Mouse (Mus musculus) spleen, embryonic (tissue): ENCODE measurements around the gene Mapkapk3.
"Not testable (repeated sequence)": the region's sequence is repeated elsewhere in the genome, so short reads cannot be mapped to it uniquely, and the experiment has no call there.

Source experiments
- CTCF ChIA-PET: fragments of 350-600 bp; sonication (Branson Sonifier 250); formaldehyde crosslinking; loops from one replicate; lab custom pipeline; 2022; lab: Charles Lee

Mapkapk3 gene

GRCm38 (mm10) chr9:107307886-107308285, 18.2 kb upstream of the Mapkapk3 start:
- CTCF ChIA-PET, result interaction anchor here (0.6 to 0.7 kb wide), 2 partner anchors 11 to 16 kb away, joined by 4 to 6 read pairs; no protein-coding TSS in a partner anchor

- CTCF ChIA-PET, result no interaction called here
Measured at GRCm38 (mm10) chr9:107307099-107307872, 17.6 kb upstream of the Mapkapk3 start.

- CTCF ChIA-PET, result not testable (repeated sequence)
Measured at GRCm38 (mm10) chr9:107306673-107307072, 17.0 kb upstream of the Mapkapk3 start.

GRCm38 (mm10) chr9:107305601-107306542, 16.2 kb upstream of the Mapkapk3 start:
- CTCF ChIA-PET, result no interaction called here

GRCm38 (mm10) chr9:107305012-107305411, 15.3 kb upstream of the Mapkapk3 start:
- CTCF ChIA-PET, result no interaction called here

GRCm38 (mm10) chr9:107304383-107304782, 14.7 kb upstream of the Mapkapk3 start:
- CTCF ChIA-PET, result no interaction called here

GRCm38 (mm10) chr9:107303900-107304299, 14.2 kb upstream of the Mapkapk3 start:
- CTCF ChIA-PET, result interaction anchor here (0.9 kb wide), 1 partner anchor 813 kb away, joined by 3 read pairs; no protein-coding TSS in a partner anchor

- CTCF ChIA-PET, result interaction anchor here (0.6 to 0.9 kb wide), 2 partner anchors 725 to 812 kb away, joined by 3 to 6 read pairs; no protein-coding TSS in a partner anchor
Measured at GRCm38 (mm10) chr9:107303121-107303820, 13.6 kb upstream of the Mapkapk3 start.

GRCm38 (mm10) chr9:107302592-107302991, 12.9 kb upstream of the Mapkapk3 start:
- CTCF ChIA-PET, result interaction anchor here (0.6 kb wide), 1 partner anchor 726 kb away, joined by 6 read pairs; no protein-coding TSS in a partner anchor

- CTCF ChIA-PET, result no interaction called here
Measured at GRCm38 (mm10) chr9:107301554-107302331, 12.1 kb upstream of the Mapkapk3 start.

GRCm38 (mm10) chr9:107300224-107300973, 10.7 kb upstream of the Mapkapk3 start:
- CTCF ChIA-PET, result interaction anchor here (0.6 kb wide), 1 partner anchor 12 kb away, joined by 3 read pairs; no protein-coding TSS in a partner anchor

GRCm38 (mm10) chr9:107299783-107300182, 10.1 kb upstream of the Mapkapk3 start:
- CTCF ChIA-PET, result no interaction called here

- CTCF ChIA-PET, result no interaction called here
Measured at GRCm38 (mm10) chr9:107298876-107299275, 9.2 kb upstream of the Mapkapk3 start.

GRCm38 (mm10) chr9:107298059-107298780, 8.5 kb upstream of the Mapkapk3 start:
- CTCF ChIA-PET, result no interaction called here

- CTCF ChIA-PET, result no interaction called here
Measured at GRCm38 (mm10) chr9:107297658-107298057, 8.0 kb upstream of the Mapkapk3 start.

GRCm38 (mm10) chr9:107297059-107297458, 7.4 kb upstream of the Mapkapk3 start:
- CTCF ChIA-PET, result interaction anchor here (0.9 kb wide), 1 partner anchor 11 kb away, joined by 4 read pairs; no protein-coding TSS in a partner anchor

GRCm38 (mm10) chr9:107296501-107296965, 6.9 kb upstream of the Mapkapk3 start:
- CTCF ChIA-PET, result interaction anchor here (0.9 to 1.4 kb wide), 4 partner anchors 12 to 59 kb away, joined by 4 to 7 read pairs (median 4); partner anchors contain the start of gene Hemk1

- CTCF ChIA-PET, result interaction anchor here (1.2 to 1.4 kb wide), 3 partner anchors 39 to 60 kb away, joined by 4 to 7 read pairs (median 4); partner anchors contain the start of gene Hemk1
Measured at GRCm38 (mm10) chr9:107296041-107296440, 6.4 kb upstream of the Mapkapk3 start.

- CTCF ChIA-PET, result interaction anchor here (1.2 to 1.4 kb wide), 3 partner anchors 39 to 60 kb away, joined by 4 to 7 read pairs (median 4); partner anchors contain the start of gene Hemk1
Measured at GRCm38 (mm10) chr9:107296016-107296040, 6.2 kb upstream of the Mapkapk3 start, which contains the start of gene Cish. Gene Cish, plus strand, starts transcription at chr9:107296026.
